In genomic region chr12:96134136-96134535, GRCm38 (mm10) we compare ENCODE assay signal across 20 mouse cellular contexts.
"Had no signal": no experiment of that assay in that cellular context is flagged by ENCODE, and none has a peak within 500 bp of the region (broad histone marks: within the 10 kb centered on the region; RNA-seq: fewer than 3 reads in every experiment).

No protein-coding gene starts in this region.

- ATAC-seq: intestine, embryonic 16.5 days; midbrain, embryonic 13.5 days; midbrain, embryonic 16.5 days had no signal

- H3K27ac ChIP-seq: layer of hippocampus, adult 2 months; limb, embryonic 12.5 days; limb, embryonic 15.5 days; liver, embryonic 15.5 days; lung, embryonic 15.5 days; midbrain, embryonic 13.5 days; neural tube, embryonic 13.5 days had no signal

- H3K9me3 ChIP-seq: limb, embryonic 12.5 days; limb, embryonic 15.5 days; liver, embryonic 15.5 days; lung, embryonic 15.5 days; midbrain, embryonic 13.5 days; neural tube, embryonic 13.5 days had no signal

- H3K36me3 ChIP-seq: limb, embryonic 12.5 days; limb, embryonic 15.5 days; liver, embryonic 15.5 days; lung, embryonic 15.5 days; midbrain, embryonic 13.5 days; neural tube, embryonic 13.5 days had no signal

- DNase-seq: kidney, adult 2 months; kidney, postnatal 25 days; layer of hippocampus, adult 9-11 months; lung, adult 18-20 months; lung, postnatal 10 days; lung, postnatal 36 days; retina, postnatal 1 day; thymus, adult 18-20 months; thymus, postnatal 36 days had no signal

- H3K9ac ChIP-seq: limb, embryonic 12.5 days; limb, embryonic 15.5 days; liver, embryonic 15.5 days; lung, embryonic 15.5 days; midbrain, embryonic 13.5 days; neural tube, embryonic 13.5 days had no signal

- H3K4me1 ChIP-seq: limb, embryonic 15.5 days; liver, embryonic 15.5 days; lung, embryonic 15.5 days had no signal

- H3K27me3 ChIP-seq: limb, embryonic 12.5 days; limb, embryonic 15.5 days; liver, embryonic 15.5 days; lung, embryonic 15.5 days; midbrain, embryonic 13.5 days; neural tube, embryonic 13.5 days had no signal

- H3K4me3 ChIP-seq: layer of hippocampus, adult 2 months; limb, embryonic 12.5 days; limb, embryonic 15.5 days; liver, embryonic 15.5 days; lung, embryonic 15.5 days; midbrain, embryonic 13.5 days; myocyte; neural tube, embryonic 13.5 days had no signal

- H3K4me2 ChIP-seq: limb, embryonic 12.5 days; limb, embryonic 15.5 days; liver, embryonic 11.5 days; liver, embryonic 15.5 days; lung, embryonic 15.5 days; midbrain, embryonic 13.5 days; neural tube, embryonic 13.5 days had no signal
